Mouse (Mus musculus): ENCODE results near the gene Vmn2r124. TPM values are rescaled to one million over a fixed set of nuclear protein-coding genes. Genes with fewer than 3 reads are reported as not detected.
"Not testable (repeated sequence)": the region's sequence is repeated elsewhere in the genome, so short reads cannot be mapped to it uniquely, and the experiment has no call there.

Vmn2r124 gene
- polyA plus RNA-seq (2014; fragmentation: Nextera tagmentation; extraction: Ambion mirVana), result not detected in 2 replicates

DNA sequence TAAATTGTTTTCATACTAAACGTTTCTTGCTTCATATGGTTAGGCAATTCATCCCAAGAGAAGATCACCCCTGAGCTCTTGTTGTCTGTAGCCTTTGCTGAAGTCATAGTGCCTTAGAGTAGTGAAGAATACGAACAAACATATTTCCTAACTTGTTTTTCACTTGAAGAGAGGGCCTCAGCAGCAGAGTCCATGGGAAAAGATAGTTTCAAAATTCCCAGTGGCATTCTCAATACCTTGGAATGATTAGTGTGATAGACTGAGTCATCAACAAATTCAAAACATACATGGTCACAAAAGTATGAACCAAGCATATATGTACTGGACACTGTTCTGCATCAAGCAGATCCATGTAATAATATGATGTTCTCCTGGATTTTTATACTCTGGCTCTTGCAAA is at the start of gene Vmn2r124:
TSS of gene Vmn2r124 (plus strand) at position 301 of the 400 bp plus-strand sequence.
- no peak within 1 kb of the TSS for H3K27ac ChIP-seq (ENCODE audit: low read depth)
- H3K4me3 ChIP-seq (ENCODE audit: low read depth, low read length), result no peak within 1 kb of the TSS
- H3K4me2 ChIP-seq (ENCODE audit: low read length), result no peak within 1 kb of the TSS
- WGBS, result 53% methylated on average over 2 of the region's 2 CpGs
- no peaks in the 10 kb centered on the region for H3K4me1 ChIP-seq (replicated peaks; ENCODE audit: control insufficient read depth, insufficient read depth, low read length)
- no peak for ATAC-seq (replicated peaks; ENCODE audit: low FRiP score, low TSS enrichment, low read depth)
- no peaks in the 10 kb centered on the region for H3K27me3 ChIP-seq (replicated peaks; ENCODE audit: control insufficient read depth, insufficient read depth, low read length)
- no peak within 1 kb of the TSS for H3K9ac ChIP-seq (ENCODE audit: low read length)
- DNase-seq (ENCODE audit: low spot score), result no peak
- no peaks in the 10 kb centered on the region for H3K36me3 ChIP-seq (ENCODE audit: control insufficient read depth, insufficient read depth, low read length)
- H3K9me3 ChIP-seq (ENCODE audit: control insufficient read depth, low read length), result no peaks in the 10 kb centered on the region

DNA sequence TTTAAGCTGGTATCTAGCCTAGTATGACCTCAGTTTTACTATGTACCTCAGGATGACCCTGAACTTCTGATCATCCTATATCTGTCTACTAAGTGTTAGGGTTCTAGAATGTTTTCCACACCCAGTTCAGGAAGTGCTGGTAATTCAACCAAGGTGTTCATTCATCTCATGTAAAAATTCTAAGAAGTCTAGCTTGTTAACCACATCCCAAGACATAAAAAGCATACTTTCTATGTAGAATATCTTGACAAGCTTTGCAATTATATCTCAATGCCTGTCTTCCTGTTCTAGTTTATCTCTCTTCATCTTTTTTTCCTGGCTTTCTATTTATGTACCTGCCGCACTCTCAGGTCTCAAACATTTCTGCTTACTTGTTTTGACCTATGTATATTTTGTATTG is 44.5 kb upstream of the Vmn2r124 start:
- DNase-seq (ENCODE audit: low spot score), result no peak
- Histone ChIP-seq H3K4me3 (ENCODE audit: low read depth, low read length) (no peak overlapping the region), H3K4me2 (ENCODE audit: low read length) (no peak overlapping the region), H3K27me3 (replicated peaks; ENCODE audit: control insufficient read depth, insufficient read depth, low read length) (no peaks in the 10 kb centered on the region), H3K36me3 (ENCODE audit: control insufficient read depth, insufficient read depth, low read length) (no peaks in the 10 kb centered on the region), H3K9me3 (ENCODE audit: control insufficient read depth, low read length) (no peaks in the 10 kb centered on the region), H3K27ac (ENCODE audit: low read depth) (no peak overlapping the region), H3K4me1 (replicated peaks; ENCODE audit: control insufficient read depth, insufficient read depth, low read length) (no peaks in the 10 kb centered on the region), H3K9ac (ENCODE audit: low read length) (no peak overlapping the region)
- ATAC-seq (replicated peaks; ENCODE audit: low FRiP score, low TSS enrichment, low read depth), result no peak
- WGBS, result 92% methylated on average over 1 of the region's 1 CpGs

- no peak for DNase-seq (ENCODE audit: low spot score)
- no peak for ATAC-seq (replicated peaks; ENCODE audit: low FRiP score, low TSS enrichment, low read depth)
- 57% methylated on average over 2 of the region's 2 CpGs for WGBS
- Histone ChIP-seq H3K9me3 (ENCODE audit: control insufficient read depth, low read length) (no peaks in the 10 kb centered on the region), H3K4me1 (replicated peaks; ENCODE audit: control insufficient read depth, insufficient read depth, low read length) (no peaks in the 10 kb centered on the region), H3K4me3 (ENCODE audit: low read depth, low read length) (no peak within 1 kb of the TSS), H3K9ac (ENCODE audit: low read length) (no peak within 1 kb of the TSS), H3K27me3 (replicated peaks; ENCODE audit: control insufficient read depth, insufficient read depth, low read length) (no peaks in the 10 kb centered on the region), H3K36me3 (ENCODE audit: control insufficient read depth, insufficient read depth, low read length) (no peaks in the 10 kb centered on the region), H3K4me2 (ENCODE audit: low read length) (no peak within 1 kb of the TSS), H3K27ac (ENCODE audit: low read depth) (no peak within 1 kb of the TSS)
Measured at GRCm38 (mm10) chr17:18021433-18021832, 27.8 kb upstream of the Vmn2r124 start, which contains the start of gene Fpr-rs4. TSS of gene Fpr-rs4 (plus strand) at chr17:18021733.

- not testable (repeated sequence) for H3K9ac ChIP-seq (ENCODE audit: low read length); ATAC-seq (replicated peaks; ENCODE audit: low FRiP score, low TSS enrichment, low read depth); H3K4me3 ChIP-seq (ENCODE audit: low read depth, low read length); H3K27ac ChIP-seq (ENCODE audit: low read depth); H3K27me3 ChIP-seq (replicated peaks; ENCODE audit: control insufficient read depth, insufficient read depth, low read length); H3K36me3 ChIP-seq (ENCODE audit: control insufficient read depth, insufficient read depth, low read length); DNase-seq (ENCODE audit: low spot score); H3K4me2 ChIP-seq (ENCODE audit: low read length); H3K9me3 ChIP-seq (ENCODE audit: control insufficient read depth, low read length); H3K4me1 ChIP-seq (replicated peaks; ENCODE audit: control insufficient read depth, insufficient read depth, low read length)
Measured at GRCm38 (mm10) chr17:18084716-18085115, 35.5 kb downstream of the Vmn2r124 start, which contains the start of gene Vmn2r91. TSS of gene Vmn2r91 (plus strand) at chr17:18085016.

DNA sequence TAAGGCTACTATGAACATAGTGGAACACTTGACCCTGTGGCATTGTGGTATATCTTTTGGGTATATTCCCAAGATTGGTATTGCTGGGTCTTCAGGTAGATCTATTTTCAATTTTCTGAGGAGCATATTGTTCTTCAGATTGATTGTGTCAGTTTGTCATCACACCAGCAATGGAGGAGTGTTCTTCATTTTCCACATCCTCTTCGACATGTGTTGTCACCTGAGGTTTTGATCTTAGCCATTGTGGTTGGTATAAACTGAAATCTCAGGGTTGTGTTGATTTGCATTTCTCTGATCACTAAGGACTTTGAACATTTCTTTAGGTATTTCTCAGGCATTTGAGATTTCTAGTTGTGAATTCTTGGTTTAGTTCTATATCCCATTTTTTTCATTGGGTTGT is 46.4 kb downstream of the Vmn2r124 start:
- not testable (repeated sequence) for ATAC-seq (replicated peaks; ENCODE audit: low FRiP score, low TSS enrichment, low read depth); DNase-seq (ENCODE audit: low spot score); H3K9me3 ChIP-seq (ENCODE audit: control insufficient read depth, low read length); H3K27ac ChIP-seq (ENCODE audit: low read depth); H3K4me3 ChIP-seq (ENCODE audit: low read depth, low read length); H3K36me3 ChIP-seq (ENCODE audit: control insufficient read depth, insufficient read depth, low read length); H3K9ac ChIP-seq (ENCODE audit: low read length); H3K4me1 ChIP-seq (replicated peaks; ENCODE audit: control insufficient read depth, insufficient read depth, low read length); H3K4me2 ChIP-seq (ENCODE audit: low read length); H3K27me3 ChIP-seq (replicated peaks; ENCODE audit: control insufficient read depth, insufficient read depth, low read length)
- WGBS, result 67% methylated on average over 1 of the region's 1 CpGs

DNA sequence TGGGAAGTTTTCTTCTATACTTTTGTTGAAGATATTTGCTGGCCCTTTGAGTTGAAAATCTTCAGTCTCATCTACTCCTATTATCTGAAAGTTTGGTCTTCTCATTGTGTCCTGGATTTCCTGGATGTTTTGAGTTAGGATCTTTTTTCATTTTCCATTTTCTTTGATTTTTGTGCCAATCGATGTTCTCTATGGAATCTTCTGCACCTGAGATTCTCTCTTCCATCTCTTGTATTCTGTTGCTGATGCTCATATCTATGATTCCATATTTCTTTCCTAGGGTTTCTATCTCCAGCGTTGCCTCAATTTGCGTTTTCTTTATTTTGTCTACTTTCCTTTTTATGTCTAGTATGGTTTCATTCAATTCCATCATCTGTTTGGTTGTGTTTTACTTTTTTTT is 53.0 kb downstream of the Vmn2r124 start:
- 92% methylated on average over 3 of the region's 3 CpGs for WGBS
- ATAC-seq (replicated peaks; ENCODE audit: low FRiP score, low TSS enrichment, low read depth), result not testable (repeated sequence)

More for the DNA sequence above, 53.0 kb downstream of the Vmn2r124 start:
- not testable (repeated sequence) for H3K4me3 ChIP-seq (ENCODE audit: low read depth, low read length); H3K36me3 ChIP-seq (ENCODE audit: control insufficient read depth, insufficient read depth, low read length); H3K9me3 ChIP-seq (ENCODE audit: control insufficient read depth, low read length); H3K4me2 ChIP-seq (ENCODE audit: low read length); H3K9ac ChIP-seq (ENCODE audit: low read length); H3K4me1 ChIP-seq (replicated peaks; ENCODE audit: control insufficient read depth, insufficient read depth, low read length); H3K27me3 ChIP-seq (replicated peaks; ENCODE audit: control insufficient read depth, insufficient read depth, low read length); DNase-seq (ENCODE audit: low spot score); H3K27ac ChIP-seq (ENCODE audit: low read depth)

Other genes with a start within 250 kb of the Vmn2r124 start
- gene Spaca6, start 222.3 kb upstream of the Vmn2r124 start, polyA plus RNA-seq (2014; fragmentation: Nextera tagmentation; extraction: Ambion mirVana), result 27.0 and 30.3 TPM in 2 replicates
- gene Has1, start 194.2 kb upstream of the Vmn2r124 start, polyA plus RNA-seq (2014; fragmentation: Nextera tagmentation; extraction: Ambion mirVana), result 1.8 TPM in 2 replicates
- gene Fpr1, start 165.5 kb upstream of the Vmn2r124 start, polyA plus RNA-seq (2014; fragmentation: Nextera tagmentation; extraction: Ambion mirVana), result 0.13 TPM in 1 of 2 replicates, not detected in the other
- 0.38 TPM in 1 of 2 replicates, not detected in the other for gene Fpr2, start 161.6 kb upstream of the Vmn2r124 start, polyA plus RNA-seq (2014; fragmentation: Nextera tagmentation; extraction: Ambion mirVana)
- gene Fpr3, start 161.6 kb upstream of the Vmn2r124 start, polyA plus RNA-seq (2014; fragmentation: Nextera tagmentation; extraction: Ambion mirVana), result not detected in 2 replicates
- gene Fpr-rs4, start 27.7 kb upstream of the Vmn2r124 start, polyA plus RNA-seq (2014; fragmentation: Nextera tagmentation; extraction: Ambion mirVana), result not detected in 2 replicates
- gene Vmn2r91, start 35.6 kb downstream of the Vmn2r124 start, polyA plus RNA-seq (2014; fragmentation: Nextera tagmentation; extraction: Ambion mirVana), result not detected in 2 replicates
- not detected in 2 replicates for gene Vmn2r92, start 102.5 kb downstream of the Vmn2r124 start, polyA plus RNA-seq (2014; fragmentation: Nextera tagmentation; extraction: Ambion mirVana)
- not detected in 2 replicates for gene Vmn2r94, start 228.3 kb downstream of the Vmn2r124 start, polyA plus RNA-seq (2014; fragmentation: Nextera tagmentation; extraction: Ambion mirVana)
- gene Vmn2r93, start 248.7 kb downstream of the Vmn2r124 start, polyA plus RNA-seq (2014; fragmentation: Nextera tagmentation; extraction: Ambion mirVana), result not detected in 2 replicates

Data from intestine, embryonic 14.5 days (tissue).